Mouse (Mus musculus) G1E (cell line): ENCODE measurements around the gene Syne2.

ENCODE experiments used
- CTCF ChIP-seq: IDR thresholded peaks from 2 replicates; pipeline ENCODE4 v1.5.1; 2012; ENCODE audit warnings: low read depth, low read length, inconsistent platforms, mixed read lengths
- GATA1 ChIP-seq: IDR thresholded peaks from 2 replicates; pipeline ENCODE4 v1.6.1; 2012; ENCODE audit warnings: borderline replicate concordance, low read length, inconsistent platforms, mixed read lengths
- GATA2 ChIP-seq: IDR thresholded peaks from 2 replicates; pipeline ENCODE4 v1.6.1; 2012; ENCODE audit warnings: low read depth, low read length, inconsistent platforms, borderline replicate concordance

DNA sequence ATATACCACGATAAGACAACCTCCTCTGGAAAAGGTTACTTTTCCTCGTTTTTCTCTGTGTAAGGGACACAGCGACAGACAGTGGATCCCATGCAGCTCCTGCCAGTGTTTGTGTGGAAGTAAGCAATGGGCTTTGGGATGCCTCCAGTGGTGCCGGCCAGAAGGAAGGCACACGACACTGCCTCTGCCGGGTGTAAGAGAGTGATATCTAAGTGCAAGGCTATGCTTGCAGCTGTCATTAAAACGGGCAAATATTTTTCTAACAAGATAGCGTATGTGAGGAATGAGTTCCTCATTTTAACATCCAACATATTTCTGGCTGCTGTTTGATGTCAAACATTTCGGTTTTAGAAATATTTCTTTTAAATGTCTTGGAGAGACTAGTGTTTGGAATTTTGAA, 27.1 kb downstream of the Syne2 start:
- TF ChIP-seq CTCF (no peak), GATA1 (no peak), GATA2 (no peak)
